23 mouse cellular contexts compared by ENCODE assay signal in the genomic region with DNA sequence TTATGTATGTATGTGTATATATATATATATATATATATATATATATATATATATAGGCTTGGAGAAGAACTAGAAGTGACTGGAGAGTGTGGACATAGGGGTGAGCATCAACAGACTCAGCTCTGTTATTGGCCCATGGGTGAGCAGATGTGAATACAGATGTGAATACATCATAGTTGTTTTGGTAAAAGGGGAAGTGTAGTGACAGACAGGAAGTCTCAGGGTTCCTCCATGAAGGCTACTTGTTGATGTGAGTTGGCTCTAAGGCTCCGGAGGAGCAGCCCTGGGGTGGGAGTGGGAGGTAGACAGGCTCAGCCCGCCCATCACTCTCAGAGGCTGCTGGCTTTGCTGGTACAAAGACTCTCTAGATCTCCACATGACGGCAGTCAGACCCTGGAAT. TPM values are rescaled to one million over a fixed set of nuclear protein-coding genes. Genes with fewer than 3 reads are reported as not detected.
DNase-seq lines count a peak whose midpoint lies in the region; ATAC-seq and TF ChIP-seq lines count a peak whose summit lies in the region.
"Had no signal": no experiment of that assay in that cellular context is flagged by ENCODE, and none has a peak within 500 bp of the region (broad histone marks: within the 10 kb centered on the region; RNA-seq: fewer than 3 reads in every experiment).

No protein-coding gene starts in this region.

- H3K27me3 ChIP-seq in MEL (ENCODE audit: control insufficient read depth in 1 of 2, insufficient read depth in 2 of 2, low read length in 2 of 2): peaks cover 0 to 2% of the 10 kb centered on the region in 2 experiments; a peak in 1 of 4 replicates
- H3K27me3 ChIP-seq: lung, embryonic 15.5 days; midbrain, embryonic 13.5 days; neural tube, embryonic 13.5 days; Patski; stomach, embryonic 15.5 days had no signal

- no peak overlapping the region for H3K9ac ChIP-seq in MEL (ENCODE audit: control insufficient read depth, low read depth, low read length, poor library complexity, severe bottlenecking)
- H3K9ac ChIP-seq: limb, embryonic 13.5 days; lung, embryonic 15.5 days; midbrain, embryonic 13.5 days; neural tube, embryonic 13.5 days; stomach, embryonic 15.5 days had no signal

- H3K36me3 ChIP-seq in MEL (ENCODE audit: control insufficient read depth in 1 of 2, insufficient read depth in 2 of 2, low read length in 2 of 2): peaks cover 0 to 6% of the 10 kb centered on the region in 2 experiments; a peak in 2 of 4 replicates
- H3K36me3 ChIP-seq: hindbrain, embryonic 10.5 days; limb, embryonic 13.5 days; lung, embryonic 15.5 days; midbrain, embryonic 13.5 days; neural tube, embryonic 13.5 days; stomach, embryonic 15.5 days had no signal

- no peak overlapping the region for H3K4me3 ChIP-seq in MEL (ENCODE audit: control insufficient read depth in 1 of 2, insufficient read depth in 1 of 2, low read depth in 2 of 2, low read length in 2 of 2)
- H3K4me3 ChIP-seq: erythroblast, embryonic 14.5 days; hindbrain, embryonic 10.5 days; limb, embryonic 13.5 days; lung, embryonic 15.5 days; midbrain, embryonic 13.5 days; neural tube, embryonic 13.5 days; stomach, embryonic 15.5 days had no signal

- H3K79me2 ChIP-seq in MEL (ENCODE audit: control insufficient read depth, insufficient read depth, low read length, poor library complexity): no peaks in the 10 kb centered on the region

- no peaks in the 10 kb centered on the region for H3K9me3 ChIP-seq in MEL (replicated peaks; ENCODE audit: insufficient read depth, low read length)
- H3K9me3 ChIP-seq: hindbrain, embryonic 10.5 days; limb, embryonic 13.5 days; lung, embryonic 15.5 days; midbrain, embryonic 13.5 days; neural tube, embryonic 13.5 days; stomach, embryonic 15.5 days had no signal

- no peak overlapping the region for H3K27ac ChIP-seq in MEL (ENCODE audit: control insufficient read depth, low read depth, low read length)
- H3K27ac ChIP-seq: hindbrain, embryonic 10.5 days; kidney, postnatal 0 days; limb, embryonic 13.5 days; lung, embryonic 15.5 days; midbrain, embryonic 13.5 days; neural tube, embryonic 13.5 days; stomach, embryonic 15.5 days had no signal

- TF ChIP-seq RAD21 in MEL (IDR thresholded peaks at IDR 0.05; ENCODE audit: low read depth, low read length): no peak

- peaks cover 2 to 5% of the 10 kb centered on the region in 2 experiments; a peak in 3 of 4 replicates for H3K4me1 ChIP-seq in MEL (ENCODE audit: control insufficient read depth in 1 of 2, insufficient read depth in 2 of 2, low read length in 2 of 2)

- DNase-seq in heart, adult 11 months: peak; percentile 89
- DNase-seq in heart, adult 8-10 months (ENCODE audit: low spot score): no peak
- DNase-seq in 416B (ENCODE audit: low read depth) (peak; percentile 17), MEL (ENCODE audit: low read depth, low spot score) (peak; percentile 52)
- DNase-seq in urinary bladder, postnatal 4 days (ENCODE audit: low spot score in 2 of 2): no peak
- DNase-seq in frontal cortex, postnatal 10 days (ENCODE audit: low spot score in 2 of 2): no peak
- DNase-seq in testis, postnatal 14 days (ENCODE audit: low spot score): no peak
- DNase-seq: cerebellum, adult 11-12 months; thymus, adult 2 months; thymus, postnatal 36 days had no signal

- TF ChIP-seq CTCF in MEL (IDR thresholded peaks at IDR 0.05 in 2 of 3, conservative IDR thresholded peaks at IDR 0.05 in 1 of 3; ENCODE audit: control insufficient read depth in 1 of 3, insufficient read depth in 1 of 3, low read depth in 2 of 3, low read length in 3 of 3, poor library complexity in 1 of 3, severe bottlenecking in 1 of 3): no peak

- no peak for TF ChIP-seq POLR2A in MEL (IDR thresholded peaks at IDR 0.05; ENCODE audit: control insufficient read depth in 1 of 2, insufficient read depth in 1 of 2, low read depth in 1 of 2, low read length in 2 of 2, poor library complexity in 1 of 2)

- TF ChIP-seq EP300 in MEL (IDR thresholded peaks at IDR 0.05; ENCODE audit: low read depth in 1 of 2, low read length in 2 of 2): no peak

- ATAC-seq in megakaryocyte, adult 5-6 weeks (ENCODE audit: poor library complexity, severe bottlenecking): peak; percentile 70
- ATAC-seq: CD4-positive, CD25-positive, alpha-beta regulatory T cell, adult 4 months; hindbrain, embryonic 16.5 days; midbrain, embryonic 13.5 days had no signal

TF ChIP-seq in MEL, 35 proteins besides CTCF, POLR2A, EP300 and RAD21:
- TF ChIP-seq ZMIZ1 (IDR thresholded peaks at IDR 0.05; ENCODE audit: low read depth, low read length) (no peak), UBTF (IDR thresholded peaks at IDR 0.05; ENCODE audit: borderline replicate concordance, insufficient read depth, low read depth, low read length) (no peak), MAX (IDR thresholded peaks at IDR 0.05; ENCODE audit: low read length) (no peak), KAT2A (conservative IDR thresholded peaks at IDR 0.05; ENCODE audit: low read depth, low read length) (no peak), CHD2 (IDR thresholded peaks at IDR 0.05; ENCODE audit: low read length) (no peak), MXI1 (IDR thresholded peaks at IDR 0.05; ENCODE audit: low read depth, low read length) (no peak), BHLHE40 (IDR thresholded peaks at IDR 0.05; ENCODE audit: borderline replicate concordance, low read depth, low read length) (no peak), USF2 (IDR thresholded peaks at IDR 0.05; ENCODE audit: borderline replicate concordance in 1 of 2, insufficient read depth in 1 of 2, low read depth in 1 of 2, low read length in 2 of 2) (no peak), MYB (IDR thresholded peaks at IDR 0.05; ENCODE audit: low read depth, low read length) (no peak), MAZ (IDR thresholded peaks at IDR 0.05; ENCODE audit: low read depth, low read length) (no peak), USF1 (IDR thresholded peaks at IDR 0.05; ENCODE audit: low read depth, low read length) (no peak), SMC3 (IDR thresholded peaks at IDR 0.05; ENCODE audit: low read depth, low read length) (no peak), MAFK (IDR thresholded peaks at IDR 0.05; ENCODE audit: borderline replicate concordance, low read depth, low read length) (no peak), NRF1 (IDR thresholded peaks at IDR 0.05; ENCODE audit: insufficient read depth, low read depth, low read length, poor library complexity, severe bottlenecking) (no peak), ETS1 (IDR thresholded peaks at IDR 0.05; ENCODE audit: low read depth, low read length) (no peak), ZKSCAN1 (IDR thresholded peaks at IDR 0.05; ENCODE audit: low read depth, low read length) (no peak)
TF ChIP-seq in MEL: peak in this region for 0.

RNA-seq across cellular contexts. Expression of gene Chga, which starts 30.6 kb away (rescaled TPM):
- total RNA-seq in heart, adult 8-10 months (2022): under 1 TPM in 2 of 4 experiments, not detected in 2; 0.14 TPM
- not detected in 2 replicates for total RNA-seq in MEL (2012; rRNA removed)
- polyA plus RNA-seq in MEL (2012; ENCODE audit: insufficient read depth in 1 of 2, insufficient read length in 2 of 2, low read depth in 1 of 2, low replicate concordance in 2 of 2, missing spikeins in 1 of 2): not detected
- not detected in 2 replicates for total RNA-seq in megakaryocyte, adult 5-6 weeks (2015)
- not detected in 2 replicates for total RNA-seq in megakaryocyte, adult 5-6 weeks (2017)
- total RNA-seq: megakaryocyte-erythroid progenitor cell, adult 5-6 weeks had no signal
- polyA plus RNA-seq: CD4-positive, CD25-positive, alpha-beta regulatory T cell, adult 4 months had no signal

RNA-seq across cellular contexts. Expression of gene Golga5, which starts 55.3 kb away (rescaled TPM):
- 10 to 100 TPM; 25.9 to 27.9 (median 27.3) TPM for total RNA-seq in heart, adult 8-10 months (2022)
- total RNA-seq in MEL (2012; rRNA removed): 22.3 and 25.9 TPM in 2 replicates
- 10 to 100 TPM in 1 of 2 experiments, not detected in 1; 29.3 TPM for polyA plus RNA-seq in MEL (2012; ENCODE audit: insufficient read depth in 1 of 2, insufficient read length in 2 of 2, low read depth in 1 of 2, low replicate concordance in 2 of 2, missing spikeins in 1 of 2)
- total RNA-seq in megakaryocyte, adult 5-6 weeks (2015): 24.1 and 26.3 TPM in 2 replicates
- 67.6 and 87.1 TPM in 2 replicates for total RNA-seq in megakaryocyte, adult 5-6 weeks (2017)

Comparison
In these comparisons a context has a peak if more than half of its experiments do, and no peak if none do; other contexts are left out.
1. DNase-seq: peak in heart, adult 11 months (single experiment), 416B (single experiment) and MEL (single experiment); none in heart, adult 8-10 months (single experiment), urinary bladder, postnatal 4 days (0 of 2), frontal cortex, postnatal 10 days (0 of 2) and testis, postnatal 14 days (single experiment).